Mouse (Mus musculus) neural tube, embryonic 15.5 days (tissue): Measurements from ENCODE around the gene Adgre5. TPM values are rescaled to one million over a fixed set of nuclear protein-coding genes. Genes with fewer than 3 reads are reported as not detected.

ENCODE experiments used
- microRNA-seq: library from miRNA; unstranded; fragments of <30 nt; microRNA quantifications from one replicate; pipeline ENCODE4, GENCODE M21; 2017
- polyA plus RNA-seq: library from polyadenylated mRNA; unstranded; fragments of >200 nt; fragmentation: Nextera tagmentation; extraction: Ambion mirVana; gene quantifications from 2 replicates; pipeline ENCODE4 v1.2.1, GENCODE M21; 2015

The Adgre5 gene
- polyA plus RNA-seq, 1 experiment from 2014 or later = 12.2 TPM

Small RNA genes lying within 50 kb of the gene (microRNA-seq; reads per million reads assigned to microRNA genes)
- not detected for gene Mir1668

Other genes starting within 250 kb of the Adgre5 start
- not detected in 2 replicates for gene Olfr370, start 205.5 kb downstream of the Adgre5 start, polyA plus RNA-seq
- gene Ndufb7, start 174.7 kb downstream of the Adgre5 start, polyA plus RNA-seq = 344 and 362 TPM in 2 replicates
- 1,464 and 1,650 TPM in 2 replicates for gene Tecr, start 133.4 kb downstream of the Adgre5 start, polyA plus RNA-seq
- gene Dnajb1, start 133.1 kb downstream of the Adgre5 start, polyA plus RNA-seq = 57.9 and 63.1 TPM in 2 replicates
- 116 and 118 TPM in 2 replicates for gene Gipc1, start 88.6 kb downstream of the Adgre5 start, polyA plus RNA-seq
- 0.95 and 1.00 TPM in 2 replicates for gene Ptger1, start 74.6 kb downstream of the Adgre5 start, polyA plus RNA-seq
- 24.6 and 25.1 TPM in 2 replicates for gene Pkn1, start 42.1 kb downstream of the Adgre5 start, polyA plus RNA-seq
- 86.5 and 117 TPM in 2 replicates for gene Ddx39, start 26.1 kb downstream of the Adgre5 start, polyA plus RNA-seq
- gene Adgrl1, start 158.8 kb upstream of the Adgre5 start, polyA plus RNA-seq = 43.0 and 54.1 TPM in 2 replicates
- 1.1 TPM in 2 replicates for gene Gm10644, start 213.9 kb upstream of the Adgre5 start, polyA plus RNA-seq
- gene Asf1b, start 214.2 kb upstream of the Adgre5 start, polyA plus RNA-seq = 8.0 and 24.4 TPM in 2 replicates
- gene Prkaca, start 231.7 kb upstream of the Adgre5 start, polyA plus RNA-seq = 234 and 256 TPM in 2 replicates